Mouse (Mus musculus): ENCODE data around the gene Pitpnm3. TPM values are rescaled to one million over a fixed set of nuclear protein-coding genes. Genes with fewer than 3 reads are reported as not detected.

Pitpnm3 gene
- polyA plus RNA-seq (2017; shearing (Covaris generic)), result under 1 TPM in 1 of 2 experiments, not detected in 1; 0.23 TPM

GRCm38 (mm10) chr11:72135383-72136158 is at the start of gene Pitpnm3:
Gene Pitpnm3 (minus strand): TSS chr11:72135778.

GRCm38 (mm10) chr11:72041768-72042607 is 93.6 kb downstream of the Pitpnm3 start, which contains the start of gene Pimreg:
Gene Pimreg (plus strand): TSS chr11:72042032.

GRCm38 (mm10) chr11:72037409-72037808 is 98.2 kb downstream of the Pitpnm3 start, which contains the start of gene Aipl1:
Gene Aipl1 (minus strand): TSS chr11:72037509.

Other genes with a start within 250 kb of the Pitpnm3 start
- gene Aipl1, start 98.3 kb downstream of the Pitpnm3 start, polyA plus RNA-seq (2017; shearing (Covaris generic)), result under 1 TPM; 0.10 to 0.60 TPM
- gene Pimreg, start 93.7 kb downstream of the Pitpnm3 start, polyA plus RNA-seq (2017; shearing (Covaris generic)), result 1 to 10 TPM; 5.3 to 5.9 TPM
- not detected for gene Gm43951, start 71.1 kb upstream of the Pitpnm3 start, polyA plus RNA-seq (2017; shearing (Covaris generic))
- gene 4933427D14Rik, start 71.7 kb upstream of the Pitpnm3 start, polyA plus RNA-seq (2017; shearing (Covaris generic)), result 10 to 100 TPM; 11.3 to 16.8 TPM
- gene Txndc17, start 71.8 kb upstream of the Pitpnm3 start, polyA plus RNA-seq (2017; shearing (Covaris generic)), result 100 to 1,000 TPM; 115 to 116 TPM
- 10 to 100 TPM; 16.1 to 19.1 TPM for gene Med31, start 79.8 kb upstream of the Pitpnm3 start, polyA plus RNA-seq (2017; shearing (Covaris generic))
- gene Slc13a5, start 131.4 kb upstream of the Pitpnm3 start, polyA plus RNA-seq (2017; shearing (Covaris generic)), result not detected
- 100 to 1,000 TPM; 122 to 128 TPM for gene Xaf1, start 165.9 kb upstream of the Pitpnm3 start, polyA plus RNA-seq (2017; shearing (Covaris generic))
- gene Fbxo39, start 178.7 kb upstream of the Pitpnm3 start, polyA plus RNA-seq (2017; shearing (Covaris generic)), result under 1 TPM; 0.80 to 0.86 TPM
- gene Tekt1, start 226.7 kb upstream of the Pitpnm3 start, polyA plus RNA-seq (2017; shearing (Covaris generic)), result not detected